Mouse (Mus musculus) adrenal gland, postnatal 10 days (tissue): ENCODE results near the gene Vmn1r43. TPM values are rescaled to one million over a fixed set of nuclear protein-coding genes. Genes with fewer than 3 reads are reported as not detected.
"Not testable (repeated sequence)": the region's sequence is repeated elsewhere in the genome, so short reads cannot be mapped to it uniquely, and the experiment has no call there.

ENCODE experiments used
- DNase-seq: peaks from one replicate; pipeline ENCODE4 v3.0.0; 2021; ENCODE audit warnings: mixed read lengths
- long read RNA-seq, 2 experiments: library from polyadenylated mRNA; stranded (forward); transcript quantifications; one replicate each; pipeline ENCODE4 v2.0.0; 2021
- total RNA-seq, 2 experiments: library from RNA; stranded (reverse); gene quantifications; 2 replicates each; pipeline ENCODE4 v1.2.3; 2021

Gene Vmn1r43
- total RNA-seq = not detected
- long read RNA-seq, experiment 1 = 0 reads
- long read RNA-seq, experiment 2 = 0 reads

DNA sequence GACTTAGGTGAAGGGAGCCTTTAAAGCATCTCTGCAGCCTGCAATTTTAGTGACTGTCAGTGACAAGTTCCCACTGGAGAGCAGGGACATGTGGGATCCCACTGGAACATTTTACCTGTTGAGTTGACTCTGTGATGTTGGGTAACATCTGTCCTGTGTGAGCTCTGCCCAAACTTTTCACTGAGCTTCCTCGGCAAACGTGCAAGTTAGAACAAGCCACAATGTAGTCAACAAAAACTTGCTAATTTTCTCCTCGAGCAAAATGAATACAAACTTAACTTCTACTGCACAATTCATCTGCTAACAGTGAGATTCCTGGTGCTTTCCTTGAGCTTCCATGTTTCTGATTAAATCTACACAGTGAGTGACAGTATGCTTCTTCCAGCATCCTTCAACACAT lies at the start of gene Vmn1r43, which contains the start of gene Vmn1r42:
TSS of gene Vmn1r43 (minus strand) at position 101 of the 400 bp plus-strand sequence.
TSS of gene Vmn1r42 (minus strand) at position 101 of the 400 bp plus-strand sequence.
- not testable (repeated sequence) for DNase-seq

DNA sequence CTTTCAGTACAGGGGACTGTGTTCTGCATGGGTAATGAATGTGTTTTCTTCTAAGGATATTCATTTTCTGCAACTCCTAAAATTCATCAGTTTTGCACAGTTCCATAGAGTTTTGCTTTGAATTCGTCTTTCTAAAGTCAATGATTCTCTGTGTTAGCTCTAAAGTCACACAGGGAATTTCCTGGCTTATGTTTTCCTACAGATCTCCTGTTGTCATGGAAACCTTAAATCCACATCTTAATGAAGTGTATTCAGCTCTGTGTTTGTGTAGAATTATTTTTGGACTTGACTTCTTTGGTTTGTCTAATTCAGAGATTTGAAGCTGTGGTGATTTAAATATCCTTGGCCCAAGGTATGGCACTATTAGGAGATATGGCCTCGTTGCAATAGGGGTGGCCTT lies 7.6 kb upstream of the Vmn1r43 start:
- DNase-seq = no peak

DNA sequence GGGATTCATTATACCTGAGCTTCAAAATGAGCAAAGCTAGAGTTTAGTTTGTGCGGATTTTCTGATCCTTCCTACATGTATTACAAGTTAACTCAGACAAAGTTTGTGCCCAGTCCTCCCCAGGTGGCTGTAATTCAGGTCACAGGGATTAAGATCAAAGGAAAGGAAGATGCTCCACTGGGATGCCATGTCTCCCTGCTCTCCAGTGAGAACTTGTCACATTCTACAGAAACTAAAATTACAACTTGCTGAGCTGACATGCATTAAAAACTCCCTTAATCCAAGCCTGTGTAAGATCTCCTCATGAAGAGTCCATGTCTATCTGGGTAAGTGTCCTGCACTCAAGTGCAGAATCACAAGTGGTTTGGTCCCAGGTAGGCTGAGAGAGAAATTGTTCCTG lies 7.1 kb upstream of the Vmn1r43 start, which contains the start of gene Vmn1r44:
TSS of gene Vmn1r44 (plus strand) at position 301 of the 400 bp plus-strand sequence.
- no peak for DNase-seq

- no peak for DNase-seq
These were observed 4.7 kb upstream of the Vmn1r43 start for GRCm38 (mm10) chr6:89880867-89881266.

DNA sequence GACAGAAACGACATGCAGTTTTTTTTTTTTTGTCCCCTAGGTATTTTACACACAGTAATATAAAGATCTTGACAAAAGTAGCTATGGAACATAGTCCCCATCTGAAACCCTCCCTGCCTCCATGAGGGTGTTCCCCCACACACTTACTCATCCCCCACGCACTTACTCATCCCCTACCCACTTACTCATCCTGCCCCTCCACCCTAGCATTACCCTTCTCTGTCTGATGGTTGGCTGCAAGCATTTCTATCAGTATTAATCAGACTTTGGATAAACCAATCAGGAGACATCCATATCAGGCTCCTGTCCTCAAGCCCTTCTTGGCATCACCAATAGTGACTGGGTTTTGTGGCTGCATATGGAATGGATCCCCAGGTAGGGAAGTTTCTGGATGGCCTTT lies 750 bp upstream of the Vmn1r43 start:
- no peak for DNase-seq

DNA sequence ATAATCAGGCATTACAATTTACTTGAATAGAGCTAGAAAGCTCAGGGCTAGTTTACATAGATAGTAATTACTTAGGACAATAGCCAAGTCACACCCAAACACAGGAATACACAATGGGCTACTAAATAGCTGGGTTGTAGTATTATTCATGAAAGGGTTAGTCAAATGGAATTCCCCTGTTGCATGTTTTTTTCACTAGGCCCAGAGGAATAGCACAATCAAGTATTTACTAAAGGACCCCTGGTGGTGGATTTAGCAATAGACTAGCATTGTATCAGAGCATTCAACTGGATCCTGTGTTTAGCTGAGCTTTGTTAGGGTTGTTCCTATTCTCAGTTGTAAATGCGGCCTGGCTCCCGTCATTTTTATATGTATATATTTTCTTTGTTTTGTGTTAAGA lies 8.2 kb downstream of the Vmn1r43 start:
- DNase-seq = no peak

DNA sequence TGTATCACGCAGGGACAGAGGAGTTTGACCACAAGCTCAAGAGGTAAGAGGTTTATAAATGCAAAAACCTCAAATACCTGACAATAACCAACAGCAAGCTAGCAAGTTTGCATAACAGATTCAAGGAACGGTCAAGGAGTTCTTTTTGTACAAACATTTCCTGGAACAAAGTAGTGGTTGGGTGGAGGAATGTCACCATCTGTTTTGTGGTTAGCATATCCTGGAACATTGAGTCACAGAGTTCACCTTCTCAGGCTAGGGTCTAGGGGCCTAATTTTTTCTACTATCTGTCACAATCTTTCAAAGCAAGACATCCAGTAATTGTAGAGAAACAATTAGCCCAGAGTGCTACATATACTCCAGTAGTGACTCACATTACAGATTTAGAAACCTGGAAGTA lies 8.9 kb downstream of the Vmn1r43 start:
- DNase-seq = no peak

GRCm38 (mm10) chr6:89863792-89864191 lies 12.4 kb downstream of the Vmn1r43 start:
- DNase-seq = no peak

DNA sequence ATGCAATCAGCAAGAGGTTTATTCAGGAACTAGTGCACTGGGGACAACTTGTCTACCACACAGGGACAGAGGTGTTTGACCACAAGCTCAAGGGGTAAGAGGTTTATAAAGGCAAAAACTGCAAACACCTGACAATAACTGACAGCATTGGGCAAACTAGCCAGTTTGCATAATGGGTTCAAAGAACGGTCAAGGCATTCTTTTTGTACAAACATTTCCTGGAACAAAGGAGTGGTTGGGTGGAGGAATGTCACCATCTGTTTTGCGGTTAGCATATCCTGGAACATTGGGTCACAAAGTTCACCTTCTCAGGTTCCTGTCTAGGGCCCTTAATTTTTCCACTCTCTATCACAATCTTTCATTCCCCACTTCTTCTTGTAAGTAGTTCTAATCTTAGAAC lies 16.4 kb downstream of the Vmn1r43 start:
- DNase-seq = no peak

DNA sequence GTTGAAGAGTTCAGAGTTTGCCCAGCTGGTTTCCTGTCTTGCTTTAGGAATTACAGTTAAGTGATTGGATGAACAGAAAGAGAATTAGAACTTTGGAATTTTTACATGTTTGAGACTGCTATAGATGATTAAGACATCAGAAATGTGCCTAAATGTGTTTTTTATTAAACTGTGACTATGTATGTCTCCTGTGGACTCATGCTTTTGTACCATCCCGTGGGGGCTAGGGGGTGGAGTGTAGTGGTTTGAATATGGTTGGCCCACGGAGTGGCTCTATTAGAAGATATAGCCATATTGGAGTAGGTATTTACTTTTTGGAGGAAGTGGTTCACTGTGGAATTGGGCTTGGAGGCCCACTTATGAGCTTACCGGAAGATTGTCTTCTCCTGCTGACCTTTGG lies 18.7 kb downstream of the Vmn1r43 start:
- DNase-seq = no peak

Other genes with a start within 250 kb of the Vmn1r43 start
- 10 to 100 TPM; 14.4 TPM for gene Txnrd3, start 232.4 kb downstream of the Vmn1r43 start, total RNA-seq
- gene Vmn1r40, start 168.9 kb downstream of the Vmn1r43 start, total RNA-seq = not detected
- not detected for gene Vmn1r41, start 135.6 kb downstream of the Vmn1r43 start, total RNA-seq
- not detected for gene Vmn1r42, start within 50 bp of the Vmn1r43 start, total RNA-seq
- not detected for gene Vmn1r44, start 7.2 kb upstream of the Vmn1r43 start, total RNA-seq
- not detected for gene Vmn1r45, start 64.2 kb upstream of the Vmn1r43 start, total RNA-seq
- not detected for gene Vmn1r46, start 92.9 kb upstream of the Vmn1r43 start, total RNA-seq
- gene Vmn1r47, start 139.7 kb upstream of the Vmn1r43 start, total RNA-seq = not detected
- not detected for gene Vmn1r48, start 160.4 kb upstream of the Vmn1r43 start, total RNA-seq
- not detected for gene Vmn1r49, start 202.1 kb upstream of the Vmn1r43 start, total RNA-seq
- not detected for gene Vmn1r50, start 225.0 kb upstream of the Vmn1r43 start, total RNA-seq
- gene Vmn1r51, start 246.2 kb upstream of the Vmn1r43 start, total RNA-seq = not detected